Mouse (Mus musculus) thymus, adult 2 months (tissue): ENCODE measurements around the gene Limd1. TPM values are rescaled to one million over a fixed set of nuclear protein-coding genes. Genes with fewer than 3 reads are reported as not detected.

ENCODE experiments used
- DNase-seq: peaks from one replicate; pipeline ENCODE4 v3.0.0; 2021
- H3K27ac ChIP-seq: fragments of 200-500 bp; 2 replicates; pipeline ENCODE4 v1.5.1; 2012; ENCODE audit warnings: low read length, control low read depth; ENCODE audit not compliant: control insufficient read depth, insufficient read depth
- H3K27me3 ChIP-seq: fragments of 200-500 bp; 2 replicates; pipeline ENCODE4 v1.6.1; 2012; ENCODE audit warnings: mild to moderate bottlenecking, low read length, moderate library complexity, mixed read lengths; ENCODE audit not compliant: control insufficient read depth, insufficient read depth
- H3K36me3 ChIP-seq: fragments of 200-500 bp; 2 replicates; pipeline ENCODE4 v1.6.1; 2012; ENCODE audit warnings: mild to moderate bottlenecking, low read length, moderate library complexity; ENCODE audit not compliant: control insufficient read depth, insufficient read depth
- H3K4me1 ChIP-seq: fragments of 200-500 bp; replicated peaks from 2 replicates; pipeline ENCODE4 v1.6.1; 2012; ENCODE audit warnings: low read length; ENCODE audit not compliant: control insufficient read depth, insufficient read depth
- H3K4me3 ChIP-seq: fragments of 200-500 bp; 2 replicates; pipeline ENCODE4 v1.5.1; 2012; ENCODE audit warnings: mild to moderate bottlenecking, low read length, control low read depth, moderate library complexity; ENCODE audit not compliant: control insufficient read depth, insufficient read depth
- CTCF ChIP-seq: fragments of 200-500 bp; IDR thresholded peaks from 2 replicates; pipeline ENCODE4 v1.5.1; 2012; ENCODE audit warnings: mild to moderate bottlenecking, control low read depth, low read length, moderate library complexity, borderline replicate concordance; ENCODE audit not compliant: control insufficient read depth, poor library complexity, insufficient read depth; ENCODE audit errors: extremely low read depth
- POLR2A ChIP-seq: fragments of 200-500 bp; IDR thresholded peaks from 2 replicates; pipeline ENCODE4 v1.6.1; 2012; ENCODE audit warnings: mild to moderate bottlenecking, low read length, control low read depth, moderate library complexity; ENCODE audit not compliant: control insufficient read depth, poor library complexity, insufficient read depth; ENCODE audit errors: extremely low read depth
- WGBS: fragments of 180-500 bp; shearing (Covaris S2); methylation state at CpG from one replicate; pipeline ENCODE4 v1.1.7; 2018; 5-methylcytosine and 5-hydroxymethylcytosine counted together
- polyA plus RNA-seq: library from polyadenylated mRNA; depleted of rRNA; stranded (reverse); fragments of >200 nt; gene quantifications from 2 replicates; pipeline ENCODE4 v1.2.3, GENCODE M21; 2012

The Limd1 gene
- polyA plus RNA-seq, 1 experiment, result 56.4 TPM

DNA sequence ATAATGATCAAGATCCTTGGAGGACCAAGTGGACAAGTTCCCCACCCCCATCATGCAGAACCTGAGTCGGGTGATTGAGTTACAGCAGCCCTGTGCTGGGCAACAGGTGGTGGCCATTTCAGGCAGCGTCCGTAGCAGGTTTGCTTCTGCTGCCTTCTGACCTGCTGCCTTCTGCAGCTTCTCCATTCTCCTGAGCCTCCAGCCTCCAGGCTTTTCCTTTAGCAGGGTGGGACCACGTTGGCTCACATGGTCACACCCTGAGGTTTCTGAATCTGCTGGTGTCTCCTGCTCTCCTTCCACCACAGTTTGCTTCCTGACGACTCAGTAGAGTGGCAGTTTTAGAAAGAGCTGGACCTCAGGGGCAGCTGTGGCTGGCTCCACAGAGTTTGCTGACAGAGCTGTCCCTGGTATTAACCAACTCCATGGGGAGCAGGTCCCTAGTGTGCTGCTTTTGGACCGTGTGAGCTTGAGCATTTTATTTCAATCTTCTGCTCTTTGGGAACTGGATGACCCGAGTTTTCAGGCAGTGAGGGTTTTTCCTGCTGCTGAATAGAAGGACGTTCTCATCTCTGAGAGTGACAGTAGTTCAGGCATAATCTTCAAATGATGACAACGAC, 11.3 kb downstream of the Limd1 start:
- WGBS, result 83% methylated on average over 9 of the region's 9 CpGs
- peaks cover 7% of the 10 kb centered on the region; the same call in 1 of the 2 replicates for H3K36me3 ChIP-seq
- no peak overlapping the region for H3K4me3 ChIP-seq
- H3K27me3 ChIP-seq, result no peaks in the 10 kb centered on the region
- H3K27ac ChIP-seq, result no peak overlapping the region
- no peak for TF ChIP-seq CTCF
- no peak for TF ChIP-seq POLR2A
- DNase-seq, result no peak
- peaks cover 15% of the 10 kb centered on the region; the same call in 1 of the 2 replicates for H3K4me1 ChIP-seq

DNA sequence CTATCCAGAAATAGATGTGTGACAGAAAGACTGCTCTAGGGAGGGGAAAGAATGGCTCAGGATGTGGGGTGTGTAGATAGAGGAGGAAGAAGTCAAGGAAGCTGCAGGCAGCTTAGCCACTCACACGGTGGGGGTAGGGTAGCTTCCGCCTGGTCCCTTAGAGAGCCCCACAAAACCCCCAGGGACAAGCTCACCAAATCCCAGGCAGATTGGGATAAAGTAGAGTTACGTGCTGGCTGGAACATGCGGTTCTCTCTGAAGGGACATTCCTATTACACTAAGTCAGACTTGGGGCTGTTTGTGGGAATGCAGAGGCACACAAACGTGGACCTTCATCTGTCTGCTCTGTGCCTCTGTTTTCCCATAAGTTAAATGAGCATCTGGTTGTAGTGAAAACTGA, 12.4 kb downstream of the Limd1 start:
- no peak for DNase-seq
- TF ChIP-seq POLR2A, result no peak
- TF ChIP-seq CTCF, result no peak
- H3K4me1 ChIP-seq, result peaks cover 15% of the 10 kb centered on the region; the same call in 1 of the 2 replicates
- no peak overlapping the region for H3K27ac ChIP-seq
- no peak overlapping the region for H3K4me3 ChIP-seq
- 80% methylated on average over 5 of the region's 5 CpGs for WGBS
- H3K27me3 ChIP-seq, result no peaks in the 10 kb centered on the region
- peaks cover 3% of the 10 kb centered on the region; the same call in 1 of the 2 replicates for H3K36me3 ChIP-seq

DNA sequence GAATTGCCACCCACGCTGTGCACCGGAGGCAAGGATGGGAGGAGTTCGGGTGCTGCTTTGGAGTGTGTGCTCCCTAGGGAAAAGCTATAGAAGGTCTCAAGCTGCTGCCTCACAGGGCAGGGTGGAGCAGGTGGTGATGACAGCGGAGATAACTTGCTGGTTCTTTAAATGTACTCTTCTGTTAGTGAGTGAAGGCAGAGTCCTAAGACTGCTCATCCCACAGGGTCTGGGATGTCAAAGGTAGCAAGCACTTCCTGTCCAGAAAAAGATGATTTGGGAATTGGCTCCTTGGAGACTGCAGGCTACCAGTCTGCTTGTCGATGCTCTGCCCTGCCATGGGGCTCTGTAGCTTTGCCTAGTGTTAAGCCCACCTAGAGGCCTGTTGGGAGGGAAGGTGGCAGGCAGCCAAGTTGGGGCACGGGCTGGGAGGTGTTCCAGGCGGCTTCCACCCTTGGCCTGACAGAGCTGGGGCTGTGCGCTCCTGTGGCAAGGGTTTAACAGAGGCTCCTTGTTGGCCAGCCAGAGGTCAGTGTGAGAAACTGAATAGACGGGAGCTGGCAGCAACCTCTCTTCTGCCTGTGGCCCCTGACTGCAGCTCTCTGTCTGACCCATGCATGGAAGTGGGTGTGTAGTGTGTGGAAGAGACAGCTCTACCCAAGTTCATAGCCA, 13.5 kb downstream of the Limd1 start:
- TF ChIP-seq CTCF (no peak), POLR2A (no peak)
- Histone ChIP-seq H3K4me3 (no peak overlapping the region), H3K27me3 (no peaks in the 10 kb centered on the region), H3K4me1 (0 out of 2 replicates have a peak, but pooled peaks cover 13% of the 10 kb centered on the region), H3K27ac (no peak overlapping the region; the same call in 1 of the 2 replicates), H3K36me3 (no peaks in the 10 kb centered on the region; the same call in 1 of the 2 replicates)
- no peak for DNase-seq
- WGBS, result 86% methylated on average over 9 of the region's 9 CpGs

DNA sequence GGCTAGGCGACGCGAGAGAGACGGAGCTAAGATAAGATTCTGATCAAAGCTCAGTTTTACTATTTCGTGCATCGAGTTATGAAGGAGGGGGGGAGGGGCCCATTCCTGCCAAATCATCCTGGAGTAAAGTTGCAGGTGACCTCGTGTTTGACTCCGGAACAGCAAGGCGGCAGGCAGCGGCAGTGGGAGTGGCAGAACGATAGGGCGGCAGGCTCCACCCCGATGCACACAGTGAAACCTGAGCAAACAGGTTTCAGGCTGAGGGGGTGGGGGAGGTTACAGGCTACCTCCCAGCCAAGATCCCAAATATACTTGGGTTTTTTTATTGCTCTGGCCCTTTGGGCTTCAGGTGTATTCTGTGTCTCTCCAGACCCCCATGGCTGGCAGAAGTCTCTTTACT, 18.2 kb downstream of the Limd1 start:
- peaks cover 12% of the 10 kb centered on the region for H3K4me1 ChIP-seq
- 0 out of 2 replicates have a peak, but pooled peaks cover 3% of the 10 kb centered on the region for H3K36me3 ChIP-seq
- 93% methylated on average over 13 of the region's 13 CpGs for WGBS
- TF ChIP-seq POLR2A (no peak), CTCF (no peak)
- no peak for DNase-seq
- H3K27me3 ChIP-seq, result no peaks in the 10 kb centered on the region
- H3K27ac ChIP-seq, result no peak overlapping the region
- H3K4me3 ChIP-seq, result no peak overlapping the region

DNA sequence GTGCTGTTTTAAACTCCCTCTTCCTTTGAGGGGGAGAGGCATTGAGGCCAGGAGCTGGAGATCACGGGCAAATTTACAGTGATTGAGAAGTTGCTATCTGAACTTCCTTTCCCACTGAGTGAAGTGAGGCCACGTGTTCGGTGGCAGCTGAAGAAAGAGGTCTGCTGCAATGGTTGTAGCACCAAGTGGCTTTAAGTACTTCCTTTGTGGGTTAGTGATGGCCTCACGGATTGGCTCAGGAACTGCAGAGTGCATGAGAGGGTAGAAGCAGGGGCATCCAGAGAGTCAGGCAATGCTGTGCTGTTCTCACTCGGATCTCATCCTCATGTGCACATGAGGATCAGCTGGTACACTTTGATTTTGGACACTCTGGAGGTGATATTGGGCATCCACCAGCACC, 19.4 kb downstream of the Limd1 start:
- H3K4me3 ChIP-seq, result no peak overlapping the region
- H3K27ac ChIP-seq, result no peak overlapping the region
- H3K4me1 ChIP-seq, result peaks cover 6% of the 10 kb centered on the region
- 6% methylated on average over 5 of the region's 5 CpGs for WGBS
- no peaks in the 10 kb centered on the region for H3K27me3 ChIP-seq
- TF ChIP-seq POLR2A, result no peak
- TF ChIP-seq CTCF, result no peak
- H3K36me3 ChIP-seq, result peaks cover 10% of the 10 kb centered on the region
- DNase-seq, result peak; percentile 24

DNA sequence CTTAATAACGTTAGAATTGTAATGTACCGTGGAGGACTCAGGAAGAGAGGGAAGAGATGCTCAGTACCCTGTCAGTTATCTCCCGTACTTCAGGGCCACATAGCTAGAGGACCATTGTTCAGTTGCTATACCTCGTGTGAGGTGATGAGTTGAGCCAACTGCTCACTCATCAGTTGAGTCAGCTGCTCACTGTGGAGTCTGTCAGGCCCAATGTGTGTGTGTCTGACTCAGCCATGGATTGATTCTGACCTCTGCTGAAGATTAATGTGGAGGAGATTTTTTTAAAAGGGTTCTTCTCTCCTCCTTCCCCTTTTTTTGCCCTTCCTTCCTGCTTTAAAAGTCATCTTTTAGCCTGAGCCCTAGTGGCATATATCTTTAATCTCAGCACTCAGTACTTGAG, 22.0 kb downstream of the Limd1 start:
- no peak overlapping the region for H3K4me3 ChIP-seq
- DNase-seq, result no peak
- H3K4me1 ChIP-seq, result peaks cover 6% of the 10 kb centered on the region
- TF ChIP-seq POLR2A (no peak), CTCF (no peak)
- H3K36me3 ChIP-seq, result peaks cover 18% of the 10 kb centered on the region
- no peaks in the 10 kb centered on the region for H3K27me3 ChIP-seq
- H3K27ac ChIP-seq, result no peak overlapping the region
- WGBS, result 89% methylated on average over 4 of the region's 4 CpGs

DNA sequence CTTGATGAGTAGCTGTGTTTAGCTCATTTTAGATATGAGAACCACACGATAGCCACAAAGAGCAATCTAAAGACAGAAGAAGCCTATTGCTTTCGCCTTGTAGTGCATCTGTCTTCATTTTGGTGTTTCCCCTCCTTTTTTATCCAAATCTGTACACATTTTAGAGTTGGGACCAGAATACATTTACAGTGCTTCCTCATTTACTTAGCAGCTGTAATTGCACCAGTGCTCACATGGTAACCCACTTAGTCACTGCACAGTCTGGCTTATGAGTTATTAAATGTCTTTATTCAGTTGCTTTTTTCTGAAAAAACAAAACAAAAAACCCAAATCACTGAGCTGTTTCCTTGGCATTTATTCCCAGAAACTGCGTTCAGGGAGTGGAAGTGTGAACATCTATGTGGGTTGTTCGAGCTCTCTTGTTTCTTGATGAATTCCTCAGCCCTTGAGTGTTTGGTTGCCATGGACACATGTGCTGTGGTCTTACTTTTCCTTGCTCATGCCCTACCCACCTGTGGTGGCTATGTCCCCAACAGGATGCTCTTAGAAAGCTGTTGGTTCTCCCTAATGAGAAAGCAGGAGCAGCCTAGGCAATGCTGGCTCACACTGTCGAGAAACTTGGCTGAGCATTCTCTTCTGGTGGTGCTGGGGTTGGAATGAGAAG, 24.8 kb downstream of the Limd1 start:
- Histone ChIP-seq H3K27me3 (no peaks in the 10 kb centered on the region), H3K36me3 (peaks cover 18% of the 10 kb centered on the region), H3K27ac (no peak overlapping the region)

More for the DNA sequence above, 24.8 kb downstream of the Limd1 start:
- TF ChIP-seq CTCF, result no peak
- TF ChIP-seq POLR2A, result no peak
- Histone ChIP-seq H3K4me3 (no peak overlapping the region), H3K4me1 (no peaks in the 10 kb centered on the region)
- 89% methylated on average over 5 of the region's 5 CpGs for WGBS
- no peak for DNase-seq
